Mouse (Mus musculus) neural tube, embryonic 12.5 days (tissue): Measurements from ENCODE around the gene Gm6377. TPM values are rescaled to one million over a fixed set of nuclear protein-coding genes. Genes with fewer than 3 reads are reported as not detected.

Experiments used
- ATAC-seq: fragments of 200-750 bp; cut with Nextera tagmentation; 2 replicates; pipeline ENCODE4 v1.8.0; 2017; ENCODE audit warnings: low read depth, mild to moderate bottlenecking, moderate TSS enrichment, moderate library complexity; ENCODE audit not compliant: low FRiP score
- H3K27ac ChIP-seq: fragments of 300-500 bp; sonication (generic); 2 replicates; pipeline ENCODE4 v1.5.1; 2016
- H3K27me3 ChIP-seq: fragments of 300-500 bp; sonication (generic); replicated peaks from 2 replicates; pipeline ENCODE4 v1.6.1; 2016; ENCODE audit warnings: mild to moderate bottlenecking
- H3K36me3 ChIP-seq: fragments of 300-500 bp; sonication (generic); 2 replicates; pipeline ENCODE4 v1.6.1; 2016; ENCODE audit warnings: mild to moderate bottlenecking
- H3K4me1 ChIP-seq: fragments of 300-500 bp; sonication (generic); 2 replicates; pipeline ENCODE4 v1.6.1; 2016
- H3K4me2 ChIP-seq: fragments of 300-500 bp; sonication (generic); replicated peaks from 2 replicates; pipeline ENCODE4 v1.6.1; 2016; ENCODE audit warnings: mild to moderate bottlenecking
- H3K4me3 ChIP-seq: fragments of 300-500 bp; sonication (generic); 2 replicates; pipeline ENCODE4 v1.5.1; 2016
- H3K9ac ChIP-seq: fragments of 300-500 bp; sonication (generic); 2 replicates; pipeline ENCODE4 v1.6.1; 2016; ENCODE audit warnings: mild to moderate bottlenecking
- H3K9me3 ChIP-seq: fragments of 300-500 bp; sonication (generic); 2 replicates; pipeline ENCODE4 v1.6.1; 2016; ENCODE audit warnings: mild to moderate bottlenecking
- WGBS: fragments of 180-500 bp; shearing (Covaris S2); methylation state at CpG from one replicate; pipeline ENCODE4 v1.1.7; 2016; 5-methylcytosine and 5-hydroxymethylcytosine counted together
- polyA plus RNA-seq: library from polyadenylated mRNA; unstranded; fragments of >200 nt; fragmentation: Nextera tagmentation; extraction: Ambion mirVana; gene quantifications from 2 replicates; pipeline ENCODE4 v1.2.1, GENCODE M21; 2016

The Gm6377 gene
- polyA plus RNA-seq, 1 experiment from 2014 or later: not detected

DNA sequence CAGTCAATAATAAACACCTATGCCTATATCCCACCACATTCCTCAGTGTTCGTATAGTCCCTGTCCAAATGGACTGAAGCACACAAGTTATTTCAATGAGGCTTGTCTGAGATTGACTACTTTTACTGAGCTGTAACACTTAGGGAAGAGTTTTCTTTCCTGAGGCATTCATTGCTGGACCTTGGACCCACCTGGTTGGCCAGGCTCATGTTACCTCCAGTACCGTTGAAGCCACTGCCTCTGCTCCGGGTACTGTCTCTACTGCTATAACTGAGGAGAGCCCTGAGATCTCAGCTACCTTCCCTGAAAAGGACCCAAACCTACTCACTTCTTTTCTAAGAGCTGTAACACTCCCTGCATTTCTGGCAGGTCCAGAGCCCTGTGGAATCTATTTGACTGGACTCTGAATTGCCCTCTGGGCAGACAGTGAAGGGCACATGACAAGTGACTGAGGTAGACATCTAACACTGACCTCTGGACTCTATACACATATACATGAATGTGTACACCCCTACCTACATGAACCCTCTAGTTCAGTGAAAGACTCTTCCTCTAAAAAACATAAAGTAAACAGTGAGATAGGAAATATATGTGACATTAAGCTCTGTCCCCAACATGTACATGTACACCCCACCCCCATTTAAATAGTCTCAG, 39.0 kb downstream of the Gm6377 start:
- no peak for ATAC-seq
- Histone ChIP-seq H3K4me3 (no peak overlapping the region), H3K36me3 (no peaks in the 10 kb centered on the region), H3K4me1 (no peaks in the 10 kb centered on the region), H3K27ac (no peak overlapping the region), H3K9ac (no peak overlapping the region), H3K27me3 (no peaks in the 10 kb centered on the region), H3K9me3 (no peaks in the 10 kb centered on the region), H3K4me2 (no peak overlapping the region)
- 91% methylated on average over 3 of the region's 3 CpGs for whole genome bisulfite sequencing

DNA sequence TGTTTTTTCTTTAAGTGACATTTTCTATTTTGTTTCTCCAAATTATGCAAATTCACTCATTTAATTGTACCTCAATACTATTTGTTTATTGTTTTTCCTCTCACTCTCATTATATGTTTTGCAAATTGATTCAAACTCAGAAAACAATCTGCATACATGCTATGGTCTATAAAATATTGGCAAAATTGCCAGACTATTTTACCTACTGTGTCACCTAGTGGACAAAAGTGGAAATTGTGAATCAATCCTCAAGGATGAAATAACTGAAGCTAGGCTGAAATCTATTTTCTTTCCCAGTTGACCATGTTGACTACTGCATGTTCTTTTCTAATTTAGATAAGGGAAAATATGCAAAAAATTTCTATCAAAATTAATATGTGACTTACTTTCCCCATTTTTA, 41.6 kb downstream of the Gm6377 start:
- ATAC-seq: no peak
- no peak overlapping the region for H3K9ac ChIP-seq
- H3K4me2 ChIP-seq: no peak overlapping the region
- H3K4me3 ChIP-seq: no peak overlapping the region
- H3K9me3 ChIP-seq: no peaks in the 10 kb centered on the region
- H3K4me1 ChIP-seq: no peaks in the 10 kb centered on the region
- H3K36me3 ChIP-seq: no peaks in the 10 kb centered on the region
- no peaks in the 10 kb centered on the region for H3K27me3 ChIP-seq
- no peak overlapping the region for H3K27ac ChIP-seq

Other genes starting within 250 kb of the Gm6377 start
- 19.4 and 20.0 TPM in 2 replicates for gene Hmgn5, start 183.4 kb upstream of the Gm6377 start, polyA plus RNA-seq
- gene Sh3bgrl, start 101.4 kb upstream of the Gm6377 start, polyA plus RNA-seq: 173 and 184 TPM in 2 replicates